Mouse (Mus musculus): ENCODE data around the gene Clybl. TPM values are rescaled to one million over a fixed set of nuclear protein-coding genes. Genes with fewer than 3 reads are reported as not detected.

Clybl gene
- total and polyA plus RNA-seq, 3 experiments: 16.5 to 25.7 (median 18.7) TPM

GRCm38 (mm10) chr14:122313328-122313727, 131.8 kb downstream of the Clybl start:
- no peak for TF ChIP-seq PAX5 (IDR thresholded peaks at IDR 0.05; ENCODE audit: low read length)
- TF ChIP-seq CHD1 (IDR thresholded peaks at IDR 0.05; ENCODE audit: low read depth, low read length): no peak
- TF ChIP-seq NRF1 (IDR thresholded peaks at IDR 0.05; ENCODE audit: low read depth, low read length): no peak
- TF ChIP-seq ETS1 (conservative IDR thresholded peaks at IDR 0.05; ENCODE audit: low read depth, low read length): no peak
- no peak for TF ChIP-seq POLR2AphosphoS2 (IDR thresholded peaks at IDR 0.05; ENCODE audit: low read depth, low read length)
- no peak for TF ChIP-seq JUN (IDR thresholded peaks at IDR 0.05; ENCODE audit: insufficient read depth, low read depth, low read length)
- TF ChIP-seq KAT2A (IDR thresholded peaks at IDR 0.05; ENCODE audit: insufficient replicate concordance, low read length): no peak
- TF ChIP-seq MYC (IDR thresholded peaks at IDR 0.05; ENCODE audit: low read depth, low read length): no peak
- TF ChIP-seq MEF2A (IDR thresholded peaks at IDR 0.05; ENCODE audit: borderline replicate concordance, low read depth, low read length): no peak
- TF ChIP-seq POLR2A (IDR thresholded peaks at IDR 0.05; ENCODE audit: low read depth, low read length): no peak
- no peak for TF ChIP-seq GABPA (IDR thresholded peaks at IDR 0.05; ENCODE audit: insufficient replicate concordance, low read depth, low read length)
- peaks cover 0 to 10% of the 10 kb centered on the region in 2 experiments for H3K36me3 ChIP-seq (replicated peaks in 1 of 2; ENCODE audit: control insufficient read depth in 1 of 2, insufficient read depth in 1 of 2, low read length in 1 of 2)
- H3K27ac ChIP-seq (ENCODE audit: insufficient read depth, low read depth): no peak overlapping the region
- in situ Hi-C loops (cut with MboI; ENCODE audit: low pct_ligation_motif_present, low pct_unique_long_range_greater_than_20kb, low sequenced_read_pairs): no loop called here
- no peak overlapping the region for H3K4me2 ChIP-seq (ENCODE audit: insufficient read depth, low read depth, poor library complexity, severe bottlenecking)
- no peak overlapping the region for H3K9ac ChIP-seq (ENCODE audit: insufficient read depth, low read depth)
- no peaks in the 10 kb centered on the region for H3K79me2 ChIP-seq (replicated peaks; ENCODE audit: control insufficient read depth, extremely low read depth, insufficient read depth, poor library complexity, severe bottlenecking)
- no peak for DNase-seq (ENCODE audit: extremely low read depth)
- no peaks in the 10 kb centered on the region for H3K27me3 ChIP-seq (replicated peaks)
- dilution Hi-C loops (cut with MboI; ENCODE audit: extremely low pct_ligation_motif_present, extremely low pct_unique_long_range_greater_than_20kb, low sequenced_read_pairs): no loop called here
- H3K9me3 ChIP-seq (replicated peaks; ENCODE audit: low read length): peaks cover 3% of the 10 kb centered on the region
- H3K4me1 ChIP-seq (ENCODE audit: control insufficient read depth in 1 of 2, insufficient read depth in 2 of 2): no peaks in the 10 kb centered on the region
- no peak overlapping the region for H3K4me3 ChIP-seq (replicated peaks in 1 of 3; ENCODE audit: low read depth in 2 of 3, low read length in 2 of 3, poor library complexity in 1 of 3)

- peaks cover 3% of the 10 kb centered on the region for H3K9me3 ChIP-seq (replicated peaks; ENCODE audit: low read length)
- TF ChIP-seq MEF2A (IDR thresholded peaks at IDR 0.05; ENCODE audit: borderline replicate concordance, low read depth, low read length) (no peak), PAX5 (IDR thresholded peaks at IDR 0.05; ENCODE audit: low read length) (no peak), NELFE (IDR thresholded peaks at IDR 0.05; ENCODE audit: low read depth, low read length) (no peak), USF1 (IDR thresholded peaks at IDR 0.05; ENCODE audit: low read depth, low read length) (no peak), ZKSCAN1 (IDR thresholded peaks at IDR 0.05; ENCODE audit: borderline replicate concordance, low read depth, low read length) (no peak)
- no peak overlapping the region for H3K4me2 ChIP-seq (ENCODE audit: insufficient read depth, low read depth, poor library complexity, severe bottlenecking)
- no peak overlapping the region for H3K27ac ChIP-seq (ENCODE audit: insufficient read depth, low read depth)
- no peak for DNase-seq (ENCODE audit: extremely low read depth)
- H3K36me3 ChIP-seq (replicated peaks in 1 of 2; ENCODE audit: control insufficient read depth in 1 of 2, insufficient read depth in 1 of 2, low read length in 1 of 2): peaks cover 0 to 10% of the 10 kb centered on the region in 2 experiments
- no peaks in the 10 kb centered on the region for H3K79me2 ChIP-seq (replicated peaks; ENCODE audit: control insufficient read depth, extremely low read depth, insufficient read depth, poor library complexity, severe bottlenecking)
- no peaks in the 10 kb centered on the region for H3K27me3 ChIP-seq (replicated peaks)
- in situ Hi-C loops (cut with MboI; ENCODE audit: low pct_ligation_motif_present, low pct_unique_long_range_greater_than_20kb, low sequenced_read_pairs) (no loop called here), dilution Hi-C loops (cut with MboI; ENCODE audit: extremely low pct_ligation_motif_present, extremely low pct_unique_long_range_greater_than_20kb, low sequenced_read_pairs) (no loop called here)
- H3K4me3 ChIP-seq (replicated peaks in 1 of 3; ENCODE audit: low read depth in 2 of 3, low read length in 2 of 3, poor library complexity in 1 of 3): no peak overlapping the region
- H3K4me1 ChIP-seq (ENCODE audit: control insufficient read depth in 1 of 2, insufficient read depth in 2 of 2): no peaks in the 10 kb centered on the region
- H3K9ac ChIP-seq (ENCODE audit: insufficient read depth, low read depth): no peak overlapping the region
These were observed 134.2 kb downstream of the Clybl start for GRCm38 (mm10) chr14:122315743-122316142.

- in situ Hi-C loops (cut with MboI; ENCODE audit: low pct_ligation_motif_present, low pct_unique_long_range_greater_than_20kb, low sequenced_read_pairs): no loop called here
These were observed 140.6 kb downstream of the Clybl start for GRCm38 (mm10) chr14:122322136-122322535.

More at GRCm38 (mm10) chr14:122322136-122322535, 140.6 kb downstream of the Clybl start:
- no peak for DNase-seq (ENCODE audit: extremely low read depth)
- Histone ChIP-seq H3K9ac (ENCODE audit: insufficient read depth, low read depth) (no peak overlapping the region), H3K79me2 (replicated peaks; ENCODE audit: control insufficient read depth, extremely low read depth, insufficient read depth, poor library complexity, severe bottlenecking) (no peaks in the 10 kb centered on the region), H3K27me3 (replicated peaks) (no peaks in the 10 kb centered on the region), H3K4me2 (ENCODE audit: insufficient read depth, low read depth, poor library complexity, severe bottlenecking) (no peak overlapping the region), H3K36me3 (replicated peaks in 1 of 2; ENCODE audit: control insufficient read depth in 1 of 2, insufficient read depth in 1 of 2, low read length in 1 of 2) (no peaks in the 10 kb centered on the region), H3K27ac (ENCODE audit: insufficient read depth, low read depth) (no peak overlapping the region), H3K4me3 (replicated peaks in 1 of 3; ENCODE audit: low read depth in 2 of 3, low read length in 2 of 3, poor library complexity in 1 of 3) (no peak overlapping the region), H3K9me3 (replicated peaks; ENCODE audit: low read length) (no peaks in the 10 kb centered on the region), H3K4me1 (ENCODE audit: control insufficient read depth in 1 of 2, insufficient read depth in 2 of 2) (peaks cover 0 to 7% of the 10 kb centered on the region in 2 experiments; a peak in 2 of 4 replicates)
- dilution Hi-C loops (cut with MboI; ENCODE audit: extremely low pct_ligation_motif_present, extremely low pct_unique_long_range_greater_than_20kb, low sequenced_read_pairs): no loop called here
- TF ChIP-seq ETS1 (conservative IDR thresholded peaks at IDR 0.05; ENCODE audit: low read depth, low read length) (no peak), RCOR1 (conservative IDR thresholded peaks at IDR 0.05; ENCODE audit: low read depth, low read length) (no peak), KAT2A (IDR thresholded peaks at IDR 0.05; ENCODE audit: insufficient replicate concordance, low read length) (no peak), POLR2AphosphoS2 (IDR thresholded peaks at IDR 0.05; ENCODE audit: low read depth, low read length) (no peak), TBP (conservative IDR thresholded peaks at IDR 0.05; ENCODE audit: low read depth, low read length) (no peak), SIN3A (IDR thresholded peaks at IDR 0.05; ENCODE audit: low read length) (no peak), HCFC1 (IDR thresholded peaks at IDR 0.05; ENCODE audit: low read depth, low read length) (no peak), ZNF384 (IDR thresholded peaks at IDR 0.05; ENCODE audit: low read depth, low read length) (no peak), NRF1 (IDR thresholded peaks at IDR 0.05; ENCODE audit: low read depth, low read length) (no peak), MYC (IDR thresholded peaks at IDR 0.05; ENCODE audit: low read depth, low read length) (no peak), JUND (conservative IDR thresholded peaks at IDR 0.05; ENCODE audit: low read depth, low read length) (no peak), BHLHE40 (IDR thresholded peaks at IDR 0.05; ENCODE audit: low read depth, low read length) (no peak), MXI1 (IDR thresholded peaks at IDR 0.05; ENCODE audit: low read depth, low read length) (no peak), POLR2A (IDR thresholded peaks at IDR 0.05; ENCODE audit: low read depth, low read length) (no peak), E2F4 (IDR thresholded peaks at IDR 0.05; ENCODE audit: insufficient replicate concordance, low read depth, low read length) (no peak), CHD1 (IDR thresholded peaks at IDR 0.05; ENCODE audit: low read depth, low read length) (no peak), ELF1 (IDR thresholded peaks at IDR 0.05; ENCODE audit: low read depth, low read length) (no peak), CTCF (conservative IDR thresholded peaks at IDR 0.05 in 1 of 2, IDR thresholded peaks at IDR 0.05 in 1 of 2; ENCODE audit: low read depth in 2 of 2, low read length in 2 of 2) (no peak)

All from CH12.LX (cell line).